Mouse (Mus musculus) ES-E14 (cell line): Measurements from ENCODE around the gene Slc25a48.

Source experiments
- CHD2 ChIP-seq: IDR thresholded peaks from 2 replicates; pipeline ENCODE4 v1.6.1; 2014; ENCODE audit warnings: mild to moderate bottlenecking, low read depth, low read length, inconsistent platforms
- HCFC1 ChIP-seq: IDR thresholded peaks from 2 replicates; pipeline ENCODE4 v1.6.1; 2012; ENCODE audit warnings: low read length, inconsistent platforms, borderline replicate concordance; ENCODE audit not compliant: insufficient read depth
- MAFK ChIP-seq: IDR thresholded peaks from 2 replicates; pipeline ENCODE4 v1.6.1; 2014; ENCODE audit warnings: mild to moderate bottlenecking, low read depth, low read length, inconsistent platforms; ENCODE audit not compliant: insufficient read depth

DNA sequence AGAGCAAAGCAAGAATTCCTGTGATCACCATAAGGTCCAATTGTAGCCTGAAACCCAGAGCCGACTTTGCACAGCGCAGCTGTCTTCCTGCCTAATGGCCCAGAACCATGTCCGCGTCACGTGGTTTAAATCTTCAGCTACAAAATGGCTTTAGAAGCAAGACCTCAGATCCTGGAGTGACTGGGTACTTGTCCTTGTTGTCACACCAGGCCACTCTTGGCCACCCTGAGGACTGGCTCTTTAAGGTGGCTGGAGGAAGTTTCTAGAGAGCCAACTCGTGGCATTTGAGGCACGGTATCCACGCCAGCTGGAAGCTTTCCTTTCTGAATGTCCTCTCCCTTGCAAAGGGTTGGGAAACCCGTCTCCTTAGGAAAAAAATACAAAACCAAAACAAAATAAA lies 33.8 kb downstream of the Slc25a48 start:
- TF ChIP-seq CHD2 = no peak
- TF ChIP-seq MAFK = no peak
- no peak for TF ChIP-seq HCFC1
